Mouse (Mus musculus) embryonic facial prominence, embryonic 10.5 days (tissue): ENCODE data around the gene Med28. TPM values are rescaled to one million over a fixed set of nuclear protein-coding genes. Genes with fewer than 3 reads are reported as not detected.

Experiments used
- DNase-seq: peaks from one replicate; pipeline ENCODE4 v3.0.0-alpha.2; 2017; ENCODE audit warnings: low spot score
- H3K27ac ChIP-seq: fragments of 300-500 bp; sonication (generic); replicated peaks from 2 replicates; pipeline ENCODE4 v1.5.1; 2016; ENCODE audit warnings: mild to moderate bottlenecking
- H3K27me3 ChIP-seq: fragments of 300-500 bp; sonication (generic); replicated peaks from 2 replicates; pipeline ENCODE4 v1.6.1; 2016; ENCODE audit warnings: low read depth, mild to moderate bottlenecking; ENCODE audit not compliant: poor library complexity, severe bottlenecking
- H3K36me3 ChIP-seq: fragments of 300-500 bp; sonication (generic); replicated peaks from 2 replicates; pipeline ENCODE4 v1.6.1; 2016; ENCODE audit warnings: mild to moderate bottlenecking, moderate library complexity
- H3K4me1 ChIP-seq: fragments of 300-500 bp; sonication (generic); 2 replicates; pipeline ENCODE4 v1.6.1; 2016
- H3K4me3 ChIP-seq: fragments of 300-500 bp; sonication (generic); 2 replicates; pipeline ENCODE4 v1.5.1; 2016; ENCODE audit warnings: mild to moderate bottlenecking, moderate library complexity
- H3K9me3 ChIP-seq: fragments of 300-500 bp; sonication (generic); 2 replicates; pipeline ENCODE4 v1.6.1; 2016; ENCODE audit warnings: mild to moderate bottlenecking
- WGBS: fragments of 180-500 bp; shearing (Covaris S2); methylation state at CpG from one replicate; pipeline ENCODE4 v1.1.7; 2016; 5-methylcytosine and 5-hydroxymethylcytosine counted together
- polyA plus RNA-seq: library from polyadenylated mRNA; unstranded; fragments of >200 nt; fragmentation: Nextera tagmentation; extraction: Ambion mirVana; gene quantifications from 2 replicates; pipeline ENCODE4 v1.2.1, GENCODE M21; 2016

Gene Med28
- polyA plus RNA-seq, 1 experiment from 2014 or later = 296 TPM

GRCm38 (mm10) chr5:45520809-45521110, 731 bp downstream of the Med28 start:
- peaks cover 46% of the 10 kb centered on the region for H3K36me3 ChIP-seq
- 6% methylated on average over 5 of the region's 5 CpGs for WGBS
- peak overlapping the region; percentile 92 for H3K27ac ChIP-seq

GRCm38 (mm10) chr5:45521601-45522000, 1.6 kb downstream of the Med28 start:
- 93% methylated on average over 6 of the region's 6 CpGs for WGBS
- no peak for DNase-seq
- no peak overlapping the region for H3K27ac ChIP-seq

More at GRCm38 (mm10) chr5:45520809-45521110, 731 bp downstream of the Med28 start:
- Histone ChIP-seq H3K9me3 (no peaks in the 10 kb centered on the region), H3K4me1 (peaks cover 12% of the 10 kb centered on the region), H3K27me3 (no peaks in the 10 kb centered on the region), H3K4me3 (peak overlapping the region; percentile 84)
- no peak for DNase-seq

GRCm38 (mm10) chr5:45525101-45525500, 5.1 kb downstream of the Med28 start:
- Histone ChIP-seq H3K4me1 (peaks cover 12% of the 10 kb centered on the region), H3K4me3 (no peak overlapping the region), H3K36me3 (peaks cover 72% of the 10 kb centered on the region), H3K27me3 (no peaks in the 10 kb centered on the region), H3K27ac (no peak overlapping the region), H3K9me3 (no peaks in the 10 kb centered on the region)
- no peak for DNase-seq
- WGBS = 91% methylated on average over 10 of the region's 10 CpGs

More at GRCm38 (mm10) chr5:45521601-45522000, 1.6 kb downstream of the Med28 start:
- H3K27me3 ChIP-seq = no peaks in the 10 kb centered on the region
- no peaks in the 10 kb centered on the region for H3K9me3 ChIP-seq
- H3K4me3 ChIP-seq = peak overlapping the region; percentile 84
- H3K4me1 ChIP-seq = peaks cover 12% of the 10 kb centered on the region
- peaks cover 46% of the 10 kb centered on the region for H3K36me3 ChIP-seq

- DNase-seq = no peak
- H3K27ac ChIP-seq = no peak overlapping the region
- peaks cover 81% of the 10 kb centered on the region for H3K36me3 ChIP-seq
- no peaks in the 10 kb centered on the region for H3K27me3 ChIP-seq
- 95% methylated on average over 4 of the region's 4 CpGs for WGBS
- no peaks in the 10 kb centered on the region for H3K9me3 ChIP-seq
- no peak overlapping the region for H3K4me3 ChIP-seq
- H3K4me1 ChIP-seq = peaks cover 6% of the 10 kb centered on the region
Measured at GRCm38 (mm10) chr5:45526338-45526737, 6.3 kb downstream of the Med28 start.

- no peak overlapping the region for H3K27ac ChIP-seq
- peak; percentile 48 for DNase-seq
- H3K27me3 ChIP-seq = no peaks in the 10 kb centered on the region
- H3K4me3 ChIP-seq = no peak overlapping the region
- 93% methylated on average over 3 of the region's 3 CpGs for WGBS
- H3K4me1 ChIP-seq = peaks cover 7% of the 10 kb centered on the region
- H3K36me3 ChIP-seq = peaks cover 70% of the 10 kb centered on the region
- no peaks in the 10 kb centered on the region for H3K9me3 ChIP-seq
Measured at GRCm38 (mm10) chr5:45529696-45530095, 9.7 kb downstream of the Med28 start.

GRCm38 (mm10) chr5:45534319-45535098, 14.5 kb downstream of the Med28 start:
- 7% methylated on average over 17 of the region's 17 CpGs for whole genome bisulfite sequencing
- Histone ChIP-seq H3K4me3 (peak overlapping the region; percentile 2; the same call in 1 of the 2 replicates), H3K27ac (no peak overlapping the region), H3K36me3 (peaks cover 23% of the 10 kb centered on the region), H3K4me1 (peaks cover 7% of the 10 kb centered on the region), H3K9me3 (no peaks in the 10 kb centered on the region), H3K27me3 (no peaks in the 10 kb centered on the region)
- DNase-seq = peak; percentile 80

- DNase-seq = no peak
- H3K27me3 ChIP-seq = no peaks in the 10 kb centered on the region
- no peak overlapping the region for H3K4me3 ChIP-seq
- H3K36me3 ChIP-seq = peaks cover 18% of the 10 kb centered on the region
- H3K4me1 ChIP-seq = peaks cover 7% of the 10 kb centered on the region
- no peak overlapping the region for H3K27ac ChIP-seq
- no peaks in the 10 kb centered on the region for H3K9me3 ChIP-seq
- 67% methylated on average over 4 of the region's 4 CpGs for WGBS
Measured at GRCm38 (mm10) chr5:45535177-45535576, 15.1 kb downstream of the Med28 start.

GRCm38 (mm10) chr5:45539502-45539901, 19.5 kb downstream of the Med28 start:
- DNase-seq = no peak
- no peak overlapping the region for H3K27ac ChIP-seq
- WGBS = 55% methylated on average over 10 of the region's 10 CpGs
- H3K4me3 ChIP-seq = no peak overlapping the region
- 0 out of 2 replicates have a peak, but pooled peaks cover 2% of the 10 kb centered on the region for H3K4me1 ChIP-seq
- H3K36me3 ChIP-seq = no peaks in the 10 kb centered on the region
- no peaks in the 10 kb centered on the region for H3K9me3 ChIP-seq
- no peaks in the 10 kb centered on the region for H3K27me3 ChIP-seq

- WGBS = 34% methylated on average over 5 of the region's 5 CpGs
- H3K27ac ChIP-seq = no peak overlapping the region
- no peaks in the 10 kb centered on the region for H3K9me3 ChIP-seq
- peak; percentile 22 for DNase-seq
- H3K36me3 ChIP-seq = no peaks in the 10 kb centered on the region
- no peaks in the 10 kb centered on the region for H3K4me1 ChIP-seq
- no peaks in the 10 kb centered on the region for H3K27me3 ChIP-seq
- H3K4me3 ChIP-seq = no peak overlapping the region
Measured at GRCm38 (mm10) chr5:45543374-45543773, 23.3 kb downstream of the Med28 start.

GRCm38 (mm10) chr5:45549586-45549985, 29.6 kb downstream of the Med28 start:
- no peak for DNase-seq
- 94% methylated on average over 1 of the region's 1 CpGs for WGBS
- H3K27ac ChIP-seq = no peak overlapping the region
- no peaks in the 10 kb centered on the region for H3K27me3 ChIP-seq
- H3K36me3 ChIP-seq = no peaks in the 10 kb centered on the region
- no peak overlapping the region for H3K4me3 ChIP-seq
- no peaks in the 10 kb centered on the region for H3K4me1 ChIP-seq
- H3K9me3 ChIP-seq = no peaks in the 10 kb centered on the region

GRCm38 (mm10) chr5:45564054-45564453, 44.0 kb downstream of the Med28 start:
- no peaks in the 10 kb centered on the region for H3K9me3 ChIP-seq

GRCm38 (mm10) chr5:45565829-45566228, 45.8 kb downstream of the Med28 start:
- Histone ChIP-seq H3K4me1 (no peaks in the 10 kb centered on the region), H3K4me3 (no peak overlapping the region), H3K36me3 (no peaks in the 10 kb centered on the region), H3K27ac (no peak overlapping the region), H3K27me3 (no peaks in the 10 kb centered on the region), H3K9me3 (no peaks in the 10 kb centered on the region)
- no peak for DNase-seq
- WGBS = 90% methylated on average over 1 of the region's 1 CpGs

More at GRCm38 (mm10) chr5:45564054-45564453, 44.0 kb downstream of the Med28 start:
- H3K27me3 ChIP-seq = no peaks in the 10 kb centered on the region
- H3K4me3 ChIP-seq = no peak overlapping the region
- DNase-seq = no peak
- 66% methylated on average over 6 of the region's 6 CpGs for WGBS
- H3K27ac ChIP-seq = no peak overlapping the region
- no peaks in the 10 kb centered on the region for H3K36me3 ChIP-seq
- no peaks in the 10 kb centered on the region for H3K4me1 ChIP-seq

GRCm38 (mm10) chr5:45572816-45573215, 52.8 kb downstream of the Med28 start:
- WGBS = 53% methylated on average over 5 of the region's 5 CpGs
- DNase-seq = no peak

More at GRCm38 (mm10) chr5:45572816-45573215, 52.8 kb downstream of the Med28 start:
- Histone ChIP-seq H3K4me3 (no peak overlapping the region), H3K27me3 (no peaks in the 10 kb centered on the region), H3K9me3 (no peaks in the 10 kb centered on the region), H3K27ac (no peak overlapping the region), H3K36me3 (no peaks in the 10 kb centered on the region), H3K4me1 (no peaks in the 10 kb centered on the region)
